Mouse (Mus musculus) B cell, adult 2 months (primary cell): ENCODE results near the gene 1700001C02Rik.

Experiments
- DNase-seq, 2 experiments: peaks; one replicate each; pipeline ENCODE4 v3.0.0; 2022

Gene 1700001C02Rik

DNA sequence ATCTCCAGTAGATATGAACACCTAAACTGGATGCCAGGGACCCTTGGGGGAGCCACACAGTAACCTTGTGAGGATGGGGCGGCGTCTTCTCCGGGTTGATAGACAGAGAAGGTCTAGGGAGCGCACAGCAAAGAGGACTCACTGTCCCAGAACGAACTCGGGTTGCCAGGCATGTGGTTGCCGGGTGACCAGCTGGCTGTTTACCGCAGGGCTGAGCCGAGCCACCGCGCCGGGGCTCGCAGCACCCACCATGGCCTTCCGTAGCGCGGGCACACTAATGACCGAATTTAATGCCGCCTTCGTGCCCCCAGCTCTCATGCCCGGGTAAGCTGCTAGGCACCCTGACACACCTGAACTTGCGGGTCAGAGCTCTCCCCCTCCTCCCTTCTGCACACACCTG is at the start of gene 1700001C02Rik:
Gene 1700001C02Rik, plus strand, starts transcription at position 187 of the 400 bp plus-strand sequence.
- no peak for DNase-seq

DNA sequence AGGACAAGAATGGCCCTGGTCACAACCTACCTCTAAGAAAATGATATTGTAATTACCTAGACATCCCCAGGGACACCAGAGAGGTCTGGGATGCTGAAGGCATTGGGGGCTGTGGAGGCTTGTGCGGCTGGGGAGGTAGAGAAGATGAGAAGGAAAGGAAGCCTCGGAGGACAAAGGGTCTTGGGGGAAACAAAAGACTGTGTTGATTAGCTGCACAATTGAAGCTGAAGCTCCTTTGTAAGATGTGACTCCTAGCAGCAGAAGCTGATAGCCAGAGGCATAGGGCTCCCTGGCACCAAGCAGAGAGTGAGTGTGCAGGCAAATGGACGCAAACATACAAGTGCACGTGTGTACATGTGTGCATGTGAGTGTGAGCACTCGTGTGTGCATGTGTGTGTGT is 49.2 kb upstream of the 1700001C02Rik start:
- no peak for DNase-seq

DNA sequence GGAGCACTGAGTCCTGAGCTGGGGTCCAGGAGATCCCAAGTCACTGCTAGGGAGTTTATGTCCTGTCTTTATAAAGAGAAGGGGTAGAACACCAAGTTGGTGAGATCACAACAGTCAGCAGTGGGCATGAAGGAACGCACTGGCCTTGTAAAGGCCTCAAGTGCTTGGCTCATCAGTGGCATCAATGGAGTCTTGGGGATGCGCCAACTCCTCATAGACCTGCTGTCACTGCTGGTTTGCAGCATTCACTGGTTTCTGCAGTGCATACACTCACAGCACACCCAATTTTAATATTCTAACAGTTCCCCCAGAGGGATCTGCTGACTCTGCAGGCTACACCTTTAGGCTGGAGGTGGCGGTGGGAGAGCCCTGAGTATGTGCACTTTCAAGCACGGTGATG is 42.7 kb upstream of the 1700001C02Rik start:
- DNase-seq = no peak

DNA sequence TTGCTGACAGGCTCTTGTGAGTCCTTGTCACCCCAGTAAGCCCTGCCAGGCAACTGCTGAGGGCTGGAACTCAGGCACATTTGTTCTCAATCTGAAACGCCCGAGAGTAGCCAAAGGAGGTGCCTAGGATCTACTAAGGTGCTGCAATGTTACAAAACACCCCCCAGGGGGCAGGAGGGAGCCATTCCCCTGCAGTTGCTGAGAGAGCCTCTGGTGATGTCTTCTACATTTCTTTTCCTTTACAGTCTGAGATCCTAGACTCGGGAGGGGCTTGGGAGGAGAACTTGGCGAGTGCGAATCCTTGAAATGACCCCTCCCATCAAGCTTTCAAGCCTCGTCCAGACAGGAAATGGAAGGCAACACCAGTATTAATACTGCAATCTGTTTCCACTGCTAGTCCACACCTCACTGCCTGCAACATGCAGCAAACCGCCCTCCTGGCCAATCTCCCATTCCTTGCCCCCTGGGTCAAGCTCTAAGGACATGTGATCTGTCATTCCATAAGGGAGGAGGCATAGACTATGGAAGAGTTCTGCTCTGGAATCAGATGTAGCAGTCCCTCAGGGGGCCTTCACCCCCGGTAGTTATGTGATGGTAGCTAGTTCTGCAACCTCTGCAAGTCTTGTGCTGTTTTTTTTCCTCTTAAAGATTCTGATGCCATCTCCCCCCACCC is 42.1 kb upstream of the 1700001C02Rik start:
- peak; percentile 47 to 52 for DNase-seq

DNA sequence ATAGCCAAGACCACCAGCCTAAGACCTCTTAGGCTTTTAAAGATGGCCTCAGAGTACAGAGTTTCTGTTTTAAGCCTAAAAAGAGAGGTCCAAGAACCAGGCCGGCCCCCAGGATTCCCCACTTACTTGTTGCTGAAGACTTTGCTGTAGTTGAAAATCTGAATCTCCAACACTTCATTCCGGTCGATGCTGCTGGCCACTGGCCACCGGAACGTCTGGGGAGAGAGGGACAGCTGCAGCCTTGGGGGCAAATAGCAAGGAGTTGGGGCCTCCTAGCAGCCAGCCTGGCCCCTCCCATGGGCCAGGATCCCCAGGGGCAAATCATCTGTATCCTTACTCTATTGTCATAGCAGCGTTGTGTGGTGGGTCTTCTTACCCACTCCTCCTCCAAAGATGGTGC is 38.4 kb upstream of the 1700001C02Rik start:
- no peak for DNase-seq

DNA sequence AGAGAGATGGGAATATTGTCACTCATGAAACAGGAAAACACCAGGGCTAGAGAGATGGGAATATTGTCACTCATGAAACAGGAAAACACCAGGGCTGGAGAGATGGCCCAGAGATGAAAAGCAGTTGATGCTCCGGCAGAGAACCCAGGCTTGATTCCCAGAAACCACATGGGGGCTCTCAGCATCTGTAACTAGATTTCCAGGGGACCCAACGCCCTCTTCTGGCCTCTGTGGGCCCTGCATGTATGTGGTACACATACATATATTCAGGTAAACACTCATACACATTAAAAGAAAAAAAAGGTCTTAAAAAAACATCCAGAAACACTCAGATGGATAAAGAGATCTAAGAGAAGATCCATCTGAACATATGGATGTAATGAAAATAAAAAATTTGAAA is 26.9 kb upstream of the 1700001C02Rik start:
- no peak for DNase-seq

DNA sequence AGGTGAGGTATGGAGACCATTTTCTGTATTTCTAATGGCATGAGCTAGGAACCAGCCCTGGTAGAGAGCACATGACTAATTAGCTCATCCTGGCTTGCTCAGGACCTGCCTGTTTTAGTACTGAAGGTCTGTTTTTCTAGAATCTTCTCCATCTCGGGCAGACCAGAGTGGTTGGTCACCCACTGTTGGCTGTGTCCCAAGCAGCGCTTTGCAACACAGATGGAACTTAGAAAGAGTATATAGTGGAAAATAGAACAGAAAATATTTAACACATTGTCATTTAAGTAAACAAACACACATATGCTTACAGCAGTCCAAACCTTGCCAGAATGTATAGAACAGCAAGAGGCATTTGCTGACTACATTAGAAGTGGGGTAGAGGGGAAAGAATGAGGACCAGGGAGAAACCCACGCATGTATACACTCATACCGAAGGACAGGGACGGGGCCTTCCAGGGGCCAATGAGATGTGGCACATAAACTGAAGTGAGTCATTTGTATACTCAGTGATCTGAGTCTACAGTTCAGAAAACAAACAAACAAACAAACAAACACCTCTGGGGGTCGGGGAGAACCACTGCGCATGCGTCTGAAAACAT is 25.4 kb upstream of the 1700001C02Rik start:
- DNase-seq = no peak

DNA sequence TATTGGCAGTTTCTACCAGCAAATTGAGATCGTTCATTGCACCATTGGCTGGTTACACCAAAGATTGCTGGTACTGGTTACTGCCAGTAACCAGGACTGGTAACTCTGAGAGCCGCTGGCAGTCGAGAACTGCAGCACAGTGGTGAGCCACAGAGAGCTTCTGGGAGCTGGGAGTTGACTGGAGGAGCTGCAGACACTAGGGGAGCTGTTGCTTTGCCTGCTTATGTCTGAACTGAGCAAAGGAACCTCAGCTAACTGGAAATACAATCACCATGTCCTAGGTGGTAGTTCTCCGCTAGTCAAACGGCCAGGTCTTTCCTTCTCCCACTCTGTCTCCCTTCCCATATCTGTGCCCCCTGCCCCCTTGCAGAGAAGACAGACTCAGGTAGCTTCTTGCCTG is 23.7 kb upstream of the 1700001C02Rik start:
- no peak for DNase-seq

DNA sequence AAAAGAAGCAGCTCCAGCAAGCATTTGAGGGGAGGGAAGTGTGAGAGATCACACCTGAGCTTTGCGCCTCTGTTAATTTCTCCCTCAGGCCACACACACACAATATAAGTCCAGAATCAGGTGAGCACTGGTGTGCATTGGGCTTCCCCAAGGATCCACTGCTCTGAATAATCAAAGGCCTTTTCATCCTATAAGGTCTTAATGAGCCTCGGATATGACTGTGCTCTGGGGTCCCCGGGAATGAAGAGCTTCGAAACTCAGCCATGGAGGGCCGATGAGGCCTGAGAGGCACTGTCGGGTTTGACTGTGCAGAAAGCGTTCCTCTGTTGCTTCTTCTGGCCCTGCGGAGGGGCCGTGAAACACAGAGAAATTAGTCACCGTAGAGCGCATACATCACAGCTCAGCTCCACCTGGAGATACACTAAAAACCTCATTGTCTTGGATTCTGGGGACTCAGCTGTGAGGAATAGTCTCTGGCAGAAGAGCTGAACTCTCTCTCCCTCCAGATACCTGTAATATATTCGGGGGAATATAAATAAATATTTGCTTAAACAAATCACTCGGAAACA is 21.4 kb upstream of the 1700001C02Rik start:
- DNase-seq = no peak

DNA sequence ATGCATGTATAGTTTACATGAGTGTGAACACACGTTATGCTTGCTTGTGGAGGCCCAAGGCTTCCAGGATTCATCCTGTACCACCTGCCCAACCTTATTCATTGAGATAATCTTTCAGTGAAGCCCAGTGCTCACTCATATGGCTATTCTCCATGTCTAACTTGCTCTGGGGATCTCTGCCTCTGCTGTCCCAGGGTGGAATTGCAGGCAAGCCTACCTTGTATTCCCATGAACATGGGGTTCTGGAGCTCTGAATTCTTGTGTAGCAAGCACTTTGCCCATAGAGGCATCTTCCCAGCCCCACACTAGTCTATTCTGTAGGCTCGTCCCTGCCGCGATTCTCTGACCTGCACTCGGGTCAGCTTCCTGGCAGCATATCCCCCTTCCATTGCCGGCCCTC is 9.8 kb upstream of the 1700001C02Rik start:
- DNase-seq = no peak

DNA sequence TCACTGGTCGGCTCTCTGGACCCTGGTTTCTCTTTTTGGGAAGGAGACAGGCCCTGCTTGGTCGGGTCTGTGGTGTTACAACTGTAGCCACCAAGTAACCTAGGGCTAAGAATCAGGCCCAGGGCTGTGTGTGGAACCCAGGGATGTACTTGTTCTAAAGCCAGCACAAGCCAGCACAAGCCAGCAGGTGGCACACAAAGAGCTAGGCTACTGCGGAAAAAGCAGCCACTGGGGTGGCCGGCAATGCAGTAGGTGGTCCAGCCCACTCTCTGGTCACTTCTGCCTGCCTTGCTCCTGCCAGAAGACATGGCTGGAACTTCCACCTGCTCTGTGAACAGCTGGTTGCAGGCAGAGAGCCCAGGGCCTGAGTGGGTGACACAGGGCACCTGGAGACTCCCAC is 5.7 kb upstream of the 1700001C02Rik start:
- DNase-seq = no peak

DNA sequence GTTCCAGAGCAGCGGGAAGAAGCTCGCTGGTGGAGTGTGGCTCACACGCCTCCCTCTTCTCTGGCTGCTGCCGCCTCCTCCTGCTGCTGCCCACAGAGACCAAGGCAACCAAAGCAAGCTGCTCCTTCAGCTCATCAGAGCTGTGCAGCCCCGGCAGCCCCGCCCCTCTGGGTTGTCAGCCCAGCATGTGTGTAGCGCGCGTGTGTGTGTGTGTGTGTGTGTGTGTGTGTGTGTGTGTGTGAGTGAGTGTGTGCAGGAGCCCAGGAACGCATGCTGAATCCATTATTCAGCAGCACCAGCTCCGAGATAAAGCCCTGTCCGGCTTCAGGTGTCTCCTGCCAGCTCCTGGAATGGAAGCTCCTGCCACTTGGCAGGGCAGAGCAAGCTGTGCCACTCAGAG is 4.0 kb upstream of the 1700001C02Rik start, which contains the start of gene Otof:
Gene Otof, minus strand, starts transcription at position 112 of the 400 bp plus-strand sequence.
- no peak for DNase-seq

DNA sequence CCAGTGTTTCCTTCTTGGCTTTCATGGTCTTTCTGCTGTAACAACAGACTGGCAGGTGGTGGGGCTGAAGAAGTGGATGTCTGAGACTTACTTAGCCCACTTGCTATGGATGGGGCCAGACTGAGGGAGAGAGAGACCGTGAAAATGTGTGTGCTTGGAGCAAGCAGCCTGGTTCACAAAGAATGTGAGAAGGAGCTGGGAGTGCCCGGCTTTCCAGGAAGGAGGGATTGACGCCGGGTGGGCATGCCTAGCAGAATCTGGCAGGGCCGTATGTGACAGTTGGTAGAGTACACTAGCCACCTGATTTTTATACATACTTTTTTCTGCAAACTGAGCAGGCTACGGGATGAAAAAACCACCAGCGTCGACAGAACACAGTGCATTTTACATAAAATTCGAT is 468 bp downstream of the 1700001C02Rik start:
- DNase-seq = no peak

DNA sequence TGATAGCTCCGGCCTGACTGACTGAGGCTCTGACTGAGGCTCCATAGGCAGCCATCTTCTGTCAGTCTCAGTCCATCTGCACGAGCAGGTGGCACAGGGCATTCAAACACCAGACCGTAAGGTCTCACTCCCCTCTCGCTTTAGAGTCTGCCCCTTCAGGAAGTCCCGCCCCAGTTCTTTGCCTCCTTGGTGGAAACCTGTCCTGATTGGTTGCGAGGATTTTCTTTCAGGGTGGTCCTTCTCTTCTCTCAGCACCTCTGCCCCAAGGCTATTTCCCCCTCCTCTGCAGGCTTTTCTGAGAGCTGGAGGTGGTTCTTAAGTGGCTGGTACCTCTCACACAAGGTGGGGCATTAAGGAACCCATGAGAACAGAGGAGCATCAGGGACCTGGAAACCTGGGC is 4.6 kb downstream of the 1700001C02Rik start:
- DNase-seq = no peak

DNA sequence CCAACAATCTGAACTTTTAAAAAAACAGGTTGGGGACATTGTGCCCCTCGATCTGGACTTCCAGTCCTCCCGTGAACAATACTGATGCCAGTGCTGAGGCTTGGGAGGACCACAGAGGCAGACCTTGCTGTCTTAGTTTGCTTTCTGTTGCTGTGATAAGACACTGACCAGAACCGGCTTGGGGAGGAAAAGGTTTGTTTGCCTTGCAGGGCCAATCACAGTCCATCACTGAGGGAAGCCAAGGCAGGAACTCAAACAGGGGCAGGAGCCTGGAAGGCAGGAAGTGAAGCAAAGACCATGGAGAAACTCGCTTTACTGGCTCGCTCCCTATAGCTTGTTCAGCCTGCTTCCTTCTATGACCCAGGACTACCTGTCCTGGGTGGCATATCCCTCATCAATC is 6.3 kb downstream of the 1700001C02Rik start:
- no peak for DNase-seq

DNA sequence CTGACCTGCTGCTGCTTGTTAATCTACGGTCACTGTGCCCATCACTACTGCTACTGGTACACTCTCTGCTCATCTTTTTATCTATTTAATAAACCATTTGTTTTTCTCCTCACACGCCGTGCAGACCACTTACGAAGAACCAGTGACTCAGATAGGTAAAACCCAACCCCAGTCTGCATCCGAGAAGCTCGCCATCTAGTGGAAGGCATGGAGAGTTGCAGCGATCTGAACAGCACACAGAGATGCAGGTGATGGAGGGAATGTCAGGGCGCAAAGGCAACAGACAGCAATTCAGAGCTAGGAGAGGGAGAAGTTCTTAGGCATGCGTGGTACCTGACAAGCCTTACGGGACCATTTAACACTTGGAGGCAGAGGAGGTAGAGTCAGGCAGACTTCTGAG is 10.7 kb downstream of the 1700001C02Rik start:
- DNase-seq = peak; percentile 30 to 37

DNA sequence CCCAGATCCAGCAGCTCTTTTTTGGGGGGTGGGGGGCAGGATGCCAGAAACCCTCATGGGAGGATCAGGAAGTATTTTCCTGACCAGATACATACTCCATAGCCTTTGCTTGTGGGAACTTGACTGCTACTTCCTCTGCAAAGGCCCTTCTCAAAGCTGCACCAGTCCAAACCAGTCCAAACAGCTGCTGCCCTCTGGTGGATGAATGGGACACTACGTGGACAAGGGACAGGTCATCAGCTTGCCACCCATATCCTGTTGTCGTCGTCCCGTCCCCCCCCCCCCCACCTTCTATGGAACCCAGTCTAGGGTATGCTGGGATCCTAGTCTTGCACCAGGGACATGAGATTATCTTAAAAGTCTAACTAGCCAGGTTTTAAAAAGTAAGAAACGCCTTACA is 16.5 kb downstream of the 1700001C02Rik start:
- DNase-seq = peak; percentile 42 to 56

DNA sequence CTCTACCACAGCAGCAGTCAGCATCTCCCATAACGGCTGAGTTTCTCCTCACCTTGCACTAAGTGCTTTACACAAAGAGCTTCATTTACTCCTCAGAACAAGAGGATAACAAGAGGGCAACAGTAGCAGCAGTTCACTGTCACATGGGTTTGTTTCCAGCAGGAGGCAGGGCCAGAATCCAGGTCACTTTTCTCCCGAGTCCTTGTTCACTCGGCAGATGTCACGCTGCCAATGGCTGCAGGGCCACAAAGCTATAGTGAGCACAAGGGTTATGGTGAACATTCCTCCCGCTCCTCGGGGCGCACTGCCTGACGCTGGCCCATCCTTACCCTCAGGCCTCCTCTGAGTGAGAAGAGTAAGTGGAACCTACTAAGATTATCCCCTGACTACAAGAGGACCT is 17.7 kb downstream of the 1700001C02Rik start:
- DNase-seq = no peak

DNA sequence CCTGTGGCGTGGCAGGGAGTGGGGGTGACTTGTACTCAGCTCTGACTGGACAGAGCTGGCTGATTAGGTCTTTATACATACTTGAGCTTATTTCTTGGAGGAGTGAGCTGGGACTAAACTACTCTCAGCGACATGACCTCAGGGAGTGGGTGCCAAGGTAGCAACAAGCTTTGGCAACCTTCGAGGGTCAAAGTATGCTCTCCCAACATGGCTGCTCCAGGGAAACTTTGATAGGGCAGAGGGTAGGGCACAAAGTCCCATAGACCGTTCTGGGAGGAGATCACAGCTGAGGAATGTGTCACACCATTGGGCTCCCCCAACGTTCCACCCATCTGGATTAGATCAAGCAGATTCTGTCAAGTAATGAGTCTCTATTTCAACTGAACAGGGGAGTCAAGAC is 18.7 kb downstream of the 1700001C02Rik start:
- DNase-seq = no peak

DNA sequence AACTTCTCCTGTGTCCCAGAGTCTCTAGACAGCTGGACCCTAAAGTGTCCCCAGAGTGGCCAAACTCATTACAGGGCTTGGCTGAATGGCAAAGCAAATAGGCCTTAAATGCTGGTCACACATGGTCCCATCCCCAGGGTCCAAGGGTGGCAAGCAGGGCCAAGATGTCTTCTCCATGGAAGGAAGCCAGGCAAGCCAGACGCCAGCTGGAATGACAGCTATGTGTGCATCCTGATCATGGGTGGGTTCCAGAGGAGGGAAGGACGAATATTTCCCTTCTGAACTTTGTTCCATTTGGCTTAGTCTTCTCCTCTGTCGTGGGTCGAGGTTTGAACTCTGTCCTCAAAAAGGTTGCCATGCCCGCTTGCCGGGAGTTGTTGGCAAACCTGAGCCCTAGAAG is 19.3 kb downstream of the 1700001C02Rik start:
- no peak for DNase-seq

DNA sequence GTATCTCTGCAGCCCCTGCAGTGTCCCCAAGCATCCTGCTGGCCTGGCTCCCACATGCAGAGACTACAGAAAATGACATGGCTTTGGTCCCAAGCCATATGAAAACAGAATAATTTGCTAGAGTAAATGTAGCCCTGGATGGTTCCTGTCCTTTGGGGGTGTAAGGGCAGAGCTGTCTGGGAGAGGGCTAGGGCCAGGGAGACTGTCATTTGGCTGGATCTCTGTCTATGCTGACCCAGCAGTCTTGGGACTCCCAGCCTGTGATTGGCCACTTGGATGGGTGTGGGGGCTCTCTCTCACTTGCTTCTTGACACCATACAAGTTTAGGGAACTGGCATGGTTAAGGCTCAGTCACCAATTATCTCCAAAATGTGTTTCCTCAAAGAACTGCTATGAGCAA is 24.4 kb downstream of the 1700001C02Rik start:
- DNase-seq = no peak

DNA sequence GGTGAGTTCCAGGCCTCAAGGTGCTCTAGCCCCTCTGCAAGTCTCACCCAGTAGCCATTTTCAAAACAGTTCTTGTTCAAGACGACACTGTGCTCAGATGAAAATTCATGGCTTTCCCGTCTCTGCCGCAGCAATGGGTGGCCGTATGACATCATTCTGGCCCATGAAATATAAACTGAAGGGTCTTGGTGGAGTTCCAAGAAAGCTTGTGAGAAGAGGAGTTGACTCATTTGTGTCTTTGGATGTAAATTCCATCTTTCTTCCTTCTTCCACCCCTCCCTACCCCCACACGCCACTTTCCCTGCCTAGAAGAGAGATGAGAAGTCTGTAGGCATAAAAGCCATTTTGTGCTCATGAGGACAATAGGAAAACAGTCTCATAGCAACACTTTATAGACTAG is 25.0 kb downstream of the 1700001C02Rik start:
- DNase-seq = no peak

DNA sequence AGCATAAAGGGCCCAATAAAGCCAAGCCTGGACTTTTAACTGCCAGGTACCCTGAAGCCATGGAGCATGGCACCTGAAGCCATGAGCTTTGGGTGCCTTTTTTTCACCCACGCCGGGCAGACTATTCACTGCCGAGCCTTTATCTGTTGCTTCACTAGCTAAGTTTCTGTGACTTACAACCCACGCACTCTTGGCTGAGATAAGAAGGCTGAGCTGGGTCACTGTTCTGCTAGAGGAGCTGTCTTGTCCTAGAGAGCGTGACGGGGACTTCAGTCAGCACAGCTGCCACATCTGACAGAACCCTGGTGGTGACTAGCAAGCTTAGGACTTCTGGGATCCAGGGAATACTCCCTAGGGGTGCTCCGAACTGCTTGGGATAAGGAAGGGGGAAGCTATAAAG is 27.9 kb downstream of the 1700001C02Rik start:
- no peak for DNase-seq

DNA sequence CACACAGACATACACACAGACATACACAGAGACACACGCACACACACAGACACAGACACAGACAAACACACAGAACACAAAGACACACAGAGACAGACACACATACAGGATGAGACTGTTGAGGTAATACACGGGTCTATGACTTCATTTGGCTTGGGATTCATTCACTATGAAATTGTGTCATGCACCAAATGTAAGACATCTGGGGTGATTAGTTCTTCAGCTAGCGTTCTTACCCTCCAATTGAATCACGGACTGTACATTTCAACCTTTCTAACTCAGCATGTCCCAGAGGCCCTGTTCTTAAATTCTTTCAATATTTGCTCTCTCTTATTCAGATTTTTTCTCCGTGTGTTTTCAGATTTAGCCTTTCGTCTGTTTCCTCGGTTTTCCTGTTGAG is 28.8 kb downstream of the 1700001C02Rik start:
- DNase-seq = no peak

DNA sequence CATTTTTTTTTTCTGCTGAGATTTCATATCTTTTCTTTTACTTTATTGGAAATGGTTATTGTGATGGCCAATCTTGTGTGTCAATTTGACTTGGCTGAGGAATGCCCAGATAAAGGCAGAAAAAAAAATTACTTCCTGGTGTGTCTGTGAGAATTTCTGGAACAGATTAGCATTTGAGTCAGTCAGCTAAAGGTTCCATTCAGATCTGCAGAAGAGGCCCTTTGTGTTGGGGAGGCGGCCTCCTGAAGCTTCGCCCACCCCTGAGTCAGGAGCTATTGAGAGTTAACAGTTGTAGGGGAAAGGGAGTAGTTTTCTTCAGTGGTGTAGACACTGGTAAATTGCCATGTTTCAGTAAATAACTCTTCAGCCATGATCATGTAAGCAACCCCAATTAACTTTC is 29.4 kb downstream of the 1700001C02Rik start:
- DNase-seq = no peak
